Mouse (Mus musculus) gastrocnemius, adult 18-20 months (tissue): ENCODE measurements around the gene Mindy3. TPM values are rescaled to one million over a fixed set of nuclear protein-coding genes. Genes with fewer than 3 reads are reported as not detected.
"Not testable (repeated sequence)": the region's sequence is repeated elsewhere in the genome, so short reads cannot be mapped to it uniquely, and the experiment has no call there.

Experiments
- DNase-seq: peaks from one replicate; pipeline ENCODE4 v3.0.0; 2021; ENCODE audit warnings: low spot score
- long read RNA-seq, 2 experiments: library from polyadenylated mRNA; stranded (forward); transcript quantifications; one replicate each; pipeline ENCODE4 v2.0.0; 2021
- total RNA-seq, 2 experiments: library from RNA; stranded (reverse); gene quantifications; 2 replicates each; pipeline ENCODE4 v1.2.3; 2021

Gene Mindy3
- total RNA-seq = 10 to 100 TPM in 1 of 2 experiments, 1 to 10 TPM in 1; 9.0 to 10.9 TPM
- long read RNA-seq, experiment 1, partial matches to known transcripts = 0 of 13 reads
- long read RNA-seq, experiment 1, other reads (novel, unspliced or antisense) = 7 of 13 reads
- long read RNA-seq, experiment 2, partial matches to known transcripts = 0 of 7 reads
- long read RNA-seq, experiment 2, other reads (novel, unspliced or antisense) = 1 of 7 reads

GRCm38 (mm10) chr2:12419262-12419655, at the start of gene Mindy3:
Gene Mindy3 (minus strand): TSS chr2:12419470.
- DNase-seq = peak; percentile 92

DNA sequence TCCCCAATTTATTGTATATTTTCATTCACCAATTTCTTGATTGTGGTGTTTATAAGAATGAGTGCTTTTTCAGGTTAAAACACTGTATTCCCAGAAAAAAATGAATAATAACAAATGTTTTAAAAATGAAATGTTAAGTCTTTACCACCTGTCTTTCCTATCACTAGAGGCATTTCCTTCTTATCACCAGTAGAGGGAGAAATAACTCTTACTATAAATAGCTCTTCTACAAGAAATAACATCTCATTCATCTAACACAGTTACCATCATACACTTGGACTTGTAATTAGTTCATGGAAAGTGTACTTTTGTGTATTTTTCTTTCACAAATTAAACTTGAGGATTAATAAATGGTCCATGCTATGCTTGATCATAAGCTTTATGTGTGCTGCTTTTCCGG, 40.5 kb upstream of the Mindy3 start:
- DNase-seq = no peak

DNA sequence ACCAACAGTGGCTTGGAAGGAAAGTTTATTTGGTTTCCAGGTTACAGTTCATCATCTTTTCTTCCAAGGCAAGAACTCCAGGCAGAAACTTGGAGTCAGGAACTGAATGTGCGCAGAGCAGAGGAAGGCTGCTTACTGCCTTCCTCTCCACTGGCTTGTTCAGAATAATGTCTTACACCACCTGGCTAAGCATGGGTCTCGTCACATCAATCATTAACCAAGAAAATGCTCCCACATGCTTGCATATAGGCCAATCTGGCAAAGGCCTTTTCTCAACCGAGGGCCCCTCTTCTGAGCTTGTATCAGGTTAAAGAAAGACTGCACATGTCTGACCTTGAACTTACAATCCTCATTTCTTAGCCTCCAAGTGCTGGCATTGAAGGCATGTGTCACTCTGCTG, 30.8 kb upstream of the Mindy3 start:
- DNase-seq = no peak

GRCm38 (mm10) chr2:12440120-12440519, 20.9 kb upstream of the Mindy3 start:
- DNase-seq = no peak

- no peak for DNase-seq
Measured at GRCm38 (mm10) chr2:12439543-12439942, 20.3 kb upstream of the Mindy3 start.

- no peak for DNase-seq
Measured at GRCm38 (mm10) chr2:12438181-12438580, 18.9 kb upstream of the Mindy3 start.

DNA sequence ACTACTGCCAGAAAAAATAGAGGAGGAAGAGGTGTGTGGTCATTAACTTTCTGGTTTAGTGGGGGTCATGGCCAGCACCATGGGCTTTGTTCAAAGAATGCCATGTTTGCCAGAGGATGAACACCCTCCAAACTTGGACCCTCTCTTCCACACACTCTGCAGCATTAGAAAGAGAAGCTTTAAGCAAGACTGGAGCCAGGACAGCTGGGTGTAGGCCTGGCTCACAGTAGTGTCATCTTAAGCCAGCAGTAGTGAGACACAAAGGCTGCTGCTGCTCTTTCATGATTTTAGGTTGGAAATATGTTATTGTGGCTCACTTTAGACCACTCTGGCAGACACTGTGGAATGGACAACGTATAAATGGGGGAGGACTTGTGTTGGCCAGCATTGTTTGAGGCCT, 12.8 kb upstream of the Mindy3 start:
- DNase-seq = no peak

DNA sequence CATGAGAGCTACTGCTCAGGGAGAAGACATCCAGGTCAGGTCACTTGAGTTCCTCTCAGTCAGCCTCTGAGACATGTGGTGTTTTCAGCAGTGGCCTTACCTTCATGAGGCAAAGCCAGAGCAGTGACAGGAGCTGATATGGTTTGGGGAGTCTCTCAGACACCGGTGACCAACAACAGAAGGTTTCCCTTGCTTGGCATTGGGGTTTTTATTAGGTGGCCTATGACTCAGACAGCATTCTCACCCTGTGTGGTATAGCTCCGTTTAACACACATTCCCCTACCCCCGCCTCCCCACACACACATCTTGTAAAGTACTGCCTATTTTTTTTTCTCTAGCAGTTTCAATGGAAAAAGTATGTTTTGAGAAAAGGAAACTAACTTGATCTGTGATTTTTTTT, 5.1 kb upstream of the Mindy3 start:
- no peak for DNase-seq

DNA sequence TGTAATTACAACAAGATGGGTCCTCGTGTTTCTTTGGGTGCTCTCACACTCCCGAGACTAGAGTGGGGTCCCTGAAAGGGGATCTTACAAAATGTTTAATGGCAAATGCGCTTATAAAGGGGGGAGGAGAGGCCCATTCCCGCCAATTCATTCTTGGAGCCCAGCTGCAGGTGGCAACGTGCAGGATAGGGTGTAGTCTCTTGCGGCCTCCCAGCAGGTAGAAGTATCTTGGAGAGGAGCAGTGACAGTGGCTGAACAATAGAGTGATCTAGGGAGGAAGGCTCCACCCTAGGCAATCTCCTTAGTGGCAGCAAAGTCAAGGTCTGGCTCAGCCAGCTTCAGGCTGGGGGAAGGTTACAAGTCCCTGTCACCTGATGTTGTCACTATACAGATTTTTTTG, 4.2 kb upstream of the Mindy3 start:
- not testable (repeated sequence) for DNase-seq

- no peak for DNase-seq
Measured at GRCm38 (mm10) chr2:12418534-12419261, 572 bp downstream of the Mindy3 start.

DNA sequence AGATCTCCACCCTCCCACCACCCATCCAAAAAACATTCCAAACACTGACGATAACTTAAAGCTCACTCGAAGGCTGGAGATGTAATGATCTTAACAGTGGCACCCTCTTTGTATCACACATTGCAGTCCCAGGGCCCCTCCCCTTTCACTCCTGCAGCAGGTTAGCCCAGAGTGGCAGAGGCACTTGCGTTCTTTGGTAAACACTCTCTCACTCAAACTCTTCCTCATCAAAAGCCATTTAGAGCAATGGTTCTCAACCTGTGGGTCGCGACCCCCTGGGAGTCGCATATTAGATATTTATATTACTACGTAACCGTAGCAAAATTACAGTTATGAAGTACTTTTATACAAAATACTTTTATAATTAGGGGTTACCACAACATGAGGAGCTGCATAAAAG, 1.1 kb downstream of the Mindy3 start:
- DNase-seq = no peak

DNA sequence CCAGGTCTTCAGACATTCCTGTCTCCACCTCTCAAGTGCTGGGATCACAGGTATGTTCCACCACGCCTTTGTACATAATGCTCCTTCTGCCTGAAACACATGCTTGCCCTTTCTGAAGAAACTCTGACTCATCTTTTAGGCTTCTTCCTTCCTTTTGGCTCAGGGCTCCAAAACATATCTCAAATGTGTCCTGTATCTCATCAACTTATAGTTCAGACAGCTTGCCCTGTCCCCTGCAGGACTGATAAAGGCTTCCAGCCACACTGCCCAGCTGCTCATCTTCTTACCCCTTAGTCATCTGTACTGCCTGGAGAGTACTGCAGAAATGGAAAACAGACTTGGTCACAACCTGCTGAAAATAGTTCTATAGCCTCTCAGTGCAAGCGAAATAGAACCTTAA, 7.0 kb downstream of the Mindy3 start:
- no peak for DNase-seq

- DNase-seq = no peak
Measured at GRCm38 (mm10) chr2:12411129-12411528, 8.1 kb downstream of the Mindy3 start.

- DNase-seq = no peak
Measured at GRCm38 (mm10) chr2:12406737-12407136, 12.5 kb downstream of the Mindy3 start.

GRCm38 (mm10) chr2:12402469-12402868, 16.8 kb downstream of the Mindy3 start:
- no peak for DNase-seq

DNA sequence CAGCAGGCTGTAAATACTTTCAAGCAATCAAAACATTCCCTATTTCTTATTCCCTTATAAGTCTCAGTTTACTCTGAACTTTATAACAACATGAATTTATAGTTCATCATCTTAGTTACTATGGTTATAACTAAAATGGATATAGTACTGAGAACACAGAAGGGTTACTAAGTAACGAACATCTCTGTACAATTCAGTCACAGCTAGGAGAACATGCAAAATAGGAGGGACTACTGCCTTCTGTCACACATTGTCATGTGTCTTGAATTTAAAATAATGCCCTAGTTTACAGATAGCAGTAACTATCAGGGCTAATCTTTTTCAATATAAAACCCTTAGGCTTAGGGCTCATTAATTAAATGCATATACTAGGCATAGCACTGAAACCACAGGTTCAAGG, 18.1 kb downstream of the Mindy3 start:
- no peak for DNase-seq

DNA sequence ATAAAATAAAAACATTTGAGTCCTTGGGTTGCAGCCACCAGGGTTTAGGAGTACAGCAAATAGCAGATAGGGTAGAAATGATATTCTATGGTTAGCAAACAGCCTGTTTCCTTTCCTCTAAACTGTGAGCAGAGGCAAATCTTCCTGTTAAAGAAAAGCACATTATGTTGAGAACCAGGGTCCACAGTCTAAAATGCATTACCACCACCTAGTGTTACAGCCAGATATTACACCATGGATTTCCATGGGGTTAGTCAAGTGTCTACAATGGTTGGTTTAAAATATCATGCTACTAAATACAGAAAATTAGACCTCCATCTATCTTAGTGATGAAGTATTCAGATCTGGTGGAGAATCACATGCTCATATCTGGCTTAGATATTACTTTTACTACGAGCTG, 30.2 kb downstream of the Mindy3 start:
- DNase-seq = peak; percentile 44

DNA sequence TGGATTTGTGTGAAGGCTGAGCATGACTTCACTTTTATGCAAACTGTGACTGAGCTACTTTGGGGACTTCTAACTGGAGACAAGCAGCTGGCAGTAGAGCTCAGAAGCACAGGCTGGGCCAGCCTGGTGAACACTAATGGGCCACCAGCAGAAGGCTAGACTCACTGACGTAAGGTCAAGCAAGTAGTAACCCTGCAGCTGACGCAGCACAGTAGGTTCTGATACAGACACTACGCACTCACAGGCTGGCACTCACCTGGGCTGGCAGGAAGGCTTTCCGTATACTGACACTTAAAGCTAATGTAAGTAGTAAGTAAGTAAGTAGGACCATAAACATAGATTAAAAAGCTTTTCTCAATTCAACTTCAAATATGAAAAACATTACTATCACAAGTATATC, 30.7 kb downstream of the Mindy3 start:
- DNase-seq = no peak

DNA sequence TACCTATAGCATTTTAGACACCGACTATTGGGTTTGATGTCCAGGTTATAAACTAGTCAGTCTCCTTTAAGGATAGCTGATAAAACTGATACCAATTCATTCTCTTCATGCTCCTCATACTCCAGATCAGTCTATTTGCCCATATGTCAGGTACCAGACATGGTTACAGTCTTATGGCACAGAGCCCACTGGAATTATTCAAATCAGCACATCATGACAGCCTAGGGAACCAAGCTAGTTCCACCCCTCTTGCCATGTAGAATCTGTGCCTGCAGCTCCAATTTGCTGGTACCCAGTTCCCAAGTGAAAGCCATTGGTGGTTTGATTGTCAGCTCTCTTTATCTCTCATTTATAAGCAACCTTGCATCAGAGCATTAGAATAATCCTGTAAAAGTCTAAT, 34.9 kb downstream of the Mindy3 start:
- no peak for DNase-seq

DNA sequence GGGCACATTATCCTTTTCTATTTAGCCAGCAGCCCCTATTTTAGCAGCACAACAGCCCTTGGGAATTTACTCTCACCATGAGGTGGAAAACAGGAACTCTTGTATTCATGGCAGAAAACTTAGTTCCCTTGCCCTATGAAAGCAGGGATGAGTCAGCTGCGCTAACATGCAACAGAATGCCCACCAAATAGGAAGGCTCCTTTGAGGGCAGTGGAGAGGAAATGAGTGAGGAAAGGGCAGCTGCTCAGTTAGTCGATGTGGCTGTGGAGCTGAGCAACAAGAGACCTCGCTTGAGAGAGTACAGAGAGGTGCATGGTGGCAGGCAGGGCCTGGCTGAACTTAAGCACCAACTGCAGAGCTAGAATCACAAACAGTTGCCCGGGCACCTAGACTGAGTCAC, 36.6 kb downstream of the Mindy3 start:
- no peak for DNase-seq

DNA sequence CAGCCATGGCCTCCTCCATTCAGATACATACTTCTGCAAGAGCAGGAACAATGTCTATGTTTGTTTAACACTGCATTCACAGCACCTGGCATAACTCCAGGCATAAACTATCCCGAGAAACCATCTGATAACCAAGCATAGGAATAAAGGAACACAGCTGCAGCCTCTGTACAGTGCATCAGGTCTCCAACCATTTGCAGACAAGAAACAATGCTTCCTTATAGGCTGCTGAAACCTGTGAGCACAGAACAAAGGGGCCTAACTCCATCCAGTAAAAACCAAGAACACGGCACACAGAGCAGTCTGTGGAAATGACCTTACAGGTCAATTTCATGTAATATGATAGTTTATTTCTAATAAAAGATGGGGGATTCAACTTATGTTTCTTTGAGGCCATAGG, 39.0 kb downstream of the Mindy3 start:
- no peak for DNase-seq

DNA sequence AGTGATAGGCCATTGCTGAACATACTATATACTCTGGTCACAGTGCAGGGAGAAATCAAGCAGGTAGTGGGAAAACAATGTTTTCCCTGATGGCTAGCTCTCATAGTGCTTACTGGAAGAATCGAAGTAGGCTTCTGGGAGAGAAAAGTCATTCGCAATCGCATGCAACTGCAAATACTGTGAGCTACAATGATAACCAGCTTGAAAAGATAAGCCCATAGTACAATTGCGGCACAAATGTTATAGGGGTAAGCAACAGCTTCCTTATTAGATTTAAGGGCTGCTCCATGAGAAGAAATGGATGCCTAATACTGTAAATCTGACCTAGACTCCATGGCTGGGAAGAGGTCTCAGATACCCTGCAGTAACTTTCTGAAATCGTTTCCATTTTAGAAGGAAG, 40.7 kb downstream of the Mindy3 start:
- no peak for DNase-seq

- no peak for DNase-seq
Measured at GRCm38 (mm10) chr2:12377024-12377423, 42.2 kb downstream of the Mindy3 start.

- DNase-seq = no peak
Measured at GRCm38 (mm10) chr2:12372883-12373282, 46.4 kb downstream of the Mindy3 start.
